Mouse (Mus musculus) limb, embryonic 11.5 days (tissue): ENCODE measurements around the gene Trim63. TPM values are rescaled to one million over a fixed set of nuclear protein-coding genes. Genes with fewer than 3 reads are reported as not detected.

Experiments used
- ATAC-seq: fragments of 200-750 bp; cut with Nextera tagmentation; 2 replicates; pipeline ENCODE4 v1.8.0; 2017; ENCODE audit warnings: low read depth; ENCODE audit not compliant: insufficient number of reproducible peaks, low FRiP score, low TSS enrichment
- DNase-seq: peaks from one replicate; pipeline ENCODE4 v3.0.0-alpha.2; 2015; ENCODE audit warnings: low spot score
- H3K27ac ChIP-seq: fragments of 300-500 bp; sonication (generic); replicated peaks from 2 replicates; pipeline ENCODE4 v1.5.1; 2014; ENCODE audit warnings: low read depth, mild to moderate bottlenecking, low read length
- H3K27me3 ChIP-seq: fragments of 300-500 bp; sonication (generic); 2 replicates; pipeline ENCODE4 v1.6.1; 2014; ENCODE audit warnings: mild to moderate bottlenecking, low read length, mixed read lengths; ENCODE audit not compliant: control insufficient read depth, insufficient read depth
- H3K36me3 ChIP-seq: fragments of 300-500 bp; sonication (generic); 2 replicates; pipeline ENCODE4 v1.6.1; 2014; ENCODE audit warnings: mild to moderate bottlenecking, low read length, moderate library complexity, mixed read lengths; ENCODE audit not compliant: control insufficient read depth, insufficient read depth
- H3K4me1 ChIP-seq: fragments of 300-500 bp; sonication (generic); 2 replicates; pipeline ENCODE4 v1.6.1; 2014; ENCODE audit warnings: low read length, mixed read lengths; ENCODE audit not compliant: control insufficient read depth, insufficient read depth
- H3K4me2 ChIP-seq: fragments of 300-500 bp; sonication (generic); 2 replicates; pipeline ENCODE4 v1.6.1; 2014; ENCODE audit warnings: low read depth, mild to moderate bottlenecking, moderate library complexity; ENCODE audit not compliant: severe bottlenecking
- H3K4me3 ChIP-seq: fragments of 300-500 bp; sonication (generic); 2 replicates; pipeline ENCODE4 v1.5.1; 2014; ENCODE audit warnings: low read depth, low read length
- H3K9ac ChIP-seq: fragments of 300-500 bp; sonication (generic); 2 replicates; pipeline ENCODE4 v1.6.1; 2014; ENCODE audit warnings: mild to moderate bottlenecking, low read length
- H3K9me3 ChIP-seq: fragments of 300-500 bp; sonication (generic); 2 replicates; pipeline ENCODE4 v1.6.1; 2016; ENCODE audit warnings: low read length; ENCODE audit not compliant: control insufficient read depth
- WGBS: fragments of 180-500 bp; shearing (Covaris S2); extraction: QIAGEN DNeasy Blood & Tissue Kit; methylation state at CpG from one replicate; pipeline ENCODE4 v1.1.7; 2014; 5-methylcytosine and 5-hydroxymethylcytosine counted together
- polyA plus RNA-seq: library from polyadenylated mRNA; unstranded; fragments of >200 nt; fragmentation: Nextera tagmentation; extraction: Ambion mirVana; gene quantifications from 2 replicates; pipeline ENCODE4 v1.2.1, GENCODE M21; 2014

Trim63 gene
- polyA plus RNA-seq, 1 experiment from 2014 or later: 0.51 TPM

- Histone ChIP-seq H3K4me1 (0 out of 2 replicates have a peak, but pooled peaks cover 4% of the 10 kb centered on the region), H3K36me3 (no peaks in the 10 kb centered on the region), H3K4me3 (no peak overlapping the region), H3K9ac (no peak overlapping the region), H3K27ac (no peak overlapping the region), H3K27me3 (no peaks in the 10 kb centered on the region), H3K4me2 (no peak overlapping the region), H3K9me3 (no peaks in the 10 kb centered on the region)
- no peak for ATAC-seq
- no peak for DNase-seq
- 56% methylated on average over 16 of the region's 16 CpGs for whole genome bisulfite sequencing
Observed at GRCm38 (mm10) chr4:134316390-134316789, 1.5 kb downstream of the Trim63 start.

- WGBS: 88% methylated on average over 5 of the region's 5 CpGs
- ATAC-seq: no peak
Observed at GRCm38 (mm10) chr4:134319074-134319473, 4.2 kb downstream of the Trim63 start.

GRCm38 (mm10) chr4:134319674-134320073 is 4.8 kb downstream of the Trim63 start:
- Histone ChIP-seq H3K4me1 (0 out of 2 replicates have a peak, but pooled peaks cover 2% of the 10 kb centered on the region), H3K9me3 (no peaks in the 10 kb centered on the region), H3K27ac (no peak overlapping the region), H3K27me3 (no peaks in the 10 kb centered on the region), H3K9ac (no peak overlapping the region), H3K4me3 (no peak overlapping the region), H3K4me2 (no peak overlapping the region), H3K36me3 (no peaks in the 10 kb centered on the region)
- ATAC-seq (no peak), DNase-seq (no peak)
- 83% methylated on average over 5 of the region's 5 CpGs for WGBS

More at GRCm38 (mm10) chr4:134319074-134319473, 4.2 kb downstream of the Trim63 start:
- H3K27ac ChIP-seq: no peak overlapping the region
- H3K9me3 ChIP-seq: no peaks in the 10 kb centered on the region
- H3K4me2 ChIP-seq: no peak overlapping the region
- H3K4me1 ChIP-seq: 0 out of 2 replicates have a peak, but pooled peaks cover 4% of the 10 kb centered on the region
- H3K36me3 ChIP-seq: no peaks in the 10 kb centered on the region
- no peak overlapping the region for H3K9ac ChIP-seq
- H3K27me3 ChIP-seq: no peaks in the 10 kb centered on the region
- DNase-seq: no peak
- H3K4me3 ChIP-seq: no peak overlapping the region

- Histone ChIP-seq H3K27ac (no peak overlapping the region), H3K4me2 (no peak overlapping the region), H3K27me3 (no peaks in the 10 kb centered on the region), H3K36me3 (no peaks in the 10 kb centered on the region), H3K9ac (no peak overlapping the region), H3K4me3 (no peak overlapping the region), H3K9me3 (no peaks in the 10 kb centered on the region), H3K4me1 (no peaks in the 10 kb centered on the region)
- WGBS: 68% methylated on average over 3 of the region's 3 CpGs
- no peak for ATAC-seq
- no peak for DNase-seq
Observed at GRCm38 (mm10) chr4:134321524-134321923, 6.6 kb downstream of the Trim63 start.

GRCm38 (mm10) chr4:134324655-134325054 is 9.7 kb downstream of the Trim63 start:
- Histone ChIP-seq H3K4me2 (no peak overlapping the region), H3K9me3 (no peaks in the 10 kb centered on the region), H3K27me3 (no peaks in the 10 kb centered on the region), H3K27ac (no peak overlapping the region), H3K4me3 (no peak overlapping the region), H3K36me3 (no peaks in the 10 kb centered on the region), H3K9ac (no peak overlapping the region), H3K4me1 (no peaks in the 10 kb centered on the region)
- DNase-seq: no peak
- WGBS: 85% methylated on average over 5 of the region's 5 CpGs
- ATAC-seq: no peak

- Histone ChIP-seq H3K4me2 (no peak overlapping the region), H3K27me3 (no peaks in the 10 kb centered on the region), H3K36me3 (no peaks in the 10 kb centered on the region), H3K9ac (no peak overlapping the region), H3K4me3 (no peak overlapping the region), H3K9me3 (no peaks in the 10 kb centered on the region), H3K4me1 (no peaks in the 10 kb centered on the region), H3K27ac (no peak overlapping the region)
- ATAC-seq (no peak), DNase-seq (no peak)
- WGBS: 75% methylated on average over 5 of the region's 5 CpGs
Observed at GRCm38 (mm10) chr4:134326859-134327530, 12.1 kb downstream of the Trim63 start.

- Histone ChIP-seq H3K27me3 (no peaks in the 10 kb centered on the region), H3K27ac (no peak overlapping the region), H3K4me3 (no peak overlapping the region), H3K4me1 (no peaks in the 10 kb centered on the region), H3K36me3 (no peaks in the 10 kb centered on the region), H3K9ac (no peak overlapping the region), H3K4me2 (no peak overlapping the region), H3K9me3 (no peaks in the 10 kb centered on the region)
- ATAC-seq (no peak), DNase-seq (no peak)
- WGBS: 55% methylated on average over 8 of the region's 8 CpGs
Observed at GRCm38 (mm10) chr4:134328151-134328550, 13.2 kb downstream of the Trim63 start.

GRCm38 (mm10) chr4:134328832-134329231 is 13.9 kb downstream of the Trim63 start:
- no peaks in the 10 kb centered on the region for H3K36me3 ChIP-seq
- WGBS: 82% methylated on average over 8 of the region's 8 CpGs
- no peaks in the 10 kb centered on the region for H3K4me1 ChIP-seq
- no peak overlapping the region for H3K9ac ChIP-seq
- DNase-seq (no peak), ATAC-seq (no peak)
- no peak overlapping the region for H3K4me2 ChIP-seq
- no peaks in the 10 kb centered on the region for H3K27me3 ChIP-seq
- H3K4me3 ChIP-seq: no peak overlapping the region
- no peak overlapping the region for H3K27ac ChIP-seq
- no peaks in the 10 kb centered on the region for H3K9me3 ChIP-seq

GRCm38 (mm10) chr4:134330281-134330680 is 15.4 kb downstream of the Trim63 start:
- H3K27me3 ChIP-seq: no peaks in the 10 kb centered on the region
- H3K36me3 ChIP-seq: no peaks in the 10 kb centered on the region
- H3K4me3 ChIP-seq: no peak overlapping the region
- H3K4me1 ChIP-seq: no peaks in the 10 kb centered on the region
- DNase-seq (no peak), ATAC-seq (no peak)
- no peak overlapping the region for H3K27ac ChIP-seq
- 67% methylated on average over 5 of the region's 5 CpGs for WGBS
- no peak overlapping the region for H3K9ac ChIP-seq
- H3K4me2 ChIP-seq: no peak overlapping the region
- no peaks in the 10 kb centered on the region for H3K9me3 ChIP-seq
